Mouse (Mus musculus): ENCODE results near the gene Arhgap32.

DNA sequence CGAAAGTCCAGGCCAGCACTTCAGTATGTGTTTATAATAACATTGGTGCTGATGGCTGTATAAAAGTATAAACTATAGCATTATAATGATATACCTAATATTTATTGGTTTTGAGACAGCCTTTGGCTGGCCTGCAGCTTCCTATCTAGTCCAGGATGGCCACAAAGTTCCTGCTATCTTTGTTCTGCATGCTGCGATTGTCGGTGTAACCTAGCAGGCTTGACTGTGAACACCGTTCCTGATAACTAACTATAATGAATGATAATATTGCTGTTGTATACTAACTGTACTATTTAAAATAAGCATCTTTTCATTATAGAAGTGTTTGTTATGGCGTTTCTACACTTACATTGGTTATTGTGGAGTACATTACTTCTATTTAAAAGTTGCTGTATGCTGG, 124.5 kb downstream of the Arhgap32 start:
- TF ChIP-seq POLR2A (IDR thresholded peaks at IDR 0.05; ENCODE audit: borderline replicate concordance, extremely low read depth, insufficient read depth, insufficient read length, poor library complexity, severe bottlenecking) (no peak), CTCF (IDR thresholded peaks at IDR 0.05; ENCODE audit: borderline replicate concordance, extremely low read depth, insufficient read depth, insufficient read length) (no peak)
